Mouse (Mus musculus) left cerebral cortex, adult 8-10 months (tissue): Measurements from ENCODE around the gene Klf13. TPM values are rescaled to one million over a fixed set of nuclear protein-coding genes. Genes with fewer than 3 reads are reported as not detected.
A peak's percentile ranks its signal among the peaks of the same experiment; 100 is the strongest.

Experiments used
- DNase-seq, 2 experiments: peaks; one replicate each; pipeline ENCODE4 v3.0.0; 2022; ENCODE audit warnings: low spot score in 2 of 2
- total RNA-seq, 4 experiments: library from RNA; stranded (reverse); gene quantifications; 2 replicates each; pipeline ENCODE4 v1.2.4; 2022

The Klf13 gene
- total RNA-seq, 4 experiments from 2014 or later: 138 to 154 (median 144) TPM

GRCm38 (mm10) chr7:63926492-63926891, 12.2 kb downstream of the Klf13 start:
- no peak for DNase-seq

GRCm38 (mm10) chr7:63925413-63926360, 13.0 kb downstream of the Klf13 start:
- DNase-seq: peak in 1 of 2 experiments; percentile 91

- DNase-seq: peak; percentile 74 to 87
Measured at GRCm38 (mm10) chr7:63924747-63925412, 13.8 kb downstream of the Klf13 start.

GRCm38 (mm10) chr7:63924151-63924550, 14.6 kb downstream of the Klf13 start:
- DNase-seq: no peak

- DNase-seq: no peak
Measured at GRCm38 (mm10) chr7:63922975-63923374, 15.7 kb downstream of the Klf13 start.

GRCm38 (mm10) chr7:63922571-63922970, 16.1 kb downstream of the Klf13 start:
- no peak for DNase-seq

- DNase-seq: no peak
Measured at GRCm38 (mm10) chr7:63921909-63922562, 16.7 kb downstream of the Klf13 start.

GRCm38 (mm10) chr7:63918771-63919768, 19.6 kb downstream of the Klf13 start:
- DNase-seq: no peak

GRCm38 (mm10) chr7:63917693-63918092, 21.0 kb downstream of the Klf13 start:
- no peak for DNase-seq

- no peak for DNase-seq
Measured at GRCm38 (mm10) chr7:63916268-63916907, 22.3 kb downstream of the Klf13 start, which contains the start of gene E030018B13Rik. Gene E030018B13Rik, plus strand, starts transcription at chr7:63916857.

GRCm38 (mm10) chr7:63914891-63915290, 23.8 kb downstream of the Klf13 start:
- no peak for DNase-seq

- no peak for DNase-seq
Measured at GRCm38 (mm10) chr7:63913724-63914692, 24.7 kb downstream of the Klf13 start.

GRCm38 (mm10) chr7:63912924-63913723, 25.6 kb downstream of the Klf13 start:
- no peak for DNase-seq

- DNase-seq: no peak
Measured at GRCm38 (mm10) chr7:63912234-63912810, 26.4 kb downstream of the Klf13 start.

GRCm38 (mm10) chr7:63911383-63912233, 27.1 kb downstream of the Klf13 start:
- no peak for DNase-seq

GRCm38 (mm10) chr7:63910912-63911311, 27.8 kb downstream of the Klf13 start:
- DNase-seq: no peak

GRCm38 (mm10) chr7:63910225-63910624, 28.5 kb downstream of the Klf13 start:
- DNase-seq: no peak
